Mouse (Mus musculus): ENCODE measurements at regions not wholly inside any gene's neighbourhood (a gene's known extent, or its start where the extent isn't known, plus 50 kb on each side); places are given as distances from the start of the nearest gene placed in this dataset.

DNA sequence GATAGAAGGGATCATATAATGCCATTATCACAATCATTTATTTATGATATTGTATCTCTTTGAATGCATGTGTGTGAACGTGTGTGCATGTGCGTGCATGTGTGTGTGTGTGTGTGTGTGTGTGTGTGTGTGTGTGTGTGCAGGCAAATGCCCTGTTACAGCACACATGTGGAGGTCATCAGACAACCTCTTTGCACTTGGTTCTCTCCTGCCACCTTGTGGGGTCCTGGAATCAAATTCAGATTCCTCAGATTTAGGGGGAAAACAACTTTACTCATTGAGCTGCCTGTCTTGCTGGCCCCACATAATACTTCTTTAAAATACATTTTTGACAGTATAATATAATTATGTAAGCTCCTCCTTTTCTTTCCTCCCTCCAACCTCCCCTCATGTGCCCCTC is 195.7 kb upstream of the Zic1 start:
- DNase-seq = no peak

DNA sequence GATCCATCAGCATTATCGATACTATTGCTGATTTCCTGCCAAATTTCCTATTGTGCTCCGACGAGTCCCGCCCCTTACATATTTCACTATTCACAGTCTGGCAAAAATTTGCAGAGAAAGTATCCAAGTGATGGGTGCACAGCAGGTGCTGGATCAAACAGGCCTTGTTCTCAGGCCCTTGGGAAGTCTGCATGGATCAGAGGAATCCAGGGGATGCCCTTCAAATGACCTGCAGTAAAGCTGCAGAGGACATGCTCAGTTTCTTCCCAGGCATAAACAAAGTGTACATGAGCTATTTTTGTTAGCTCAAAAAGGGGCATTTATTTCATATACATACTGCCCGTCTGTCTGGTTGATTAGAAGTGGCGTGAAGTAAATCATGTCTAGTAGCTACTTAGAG is 194.2 kb upstream of the Zic1 start:
- DNase-seq = no peak

DNA sequence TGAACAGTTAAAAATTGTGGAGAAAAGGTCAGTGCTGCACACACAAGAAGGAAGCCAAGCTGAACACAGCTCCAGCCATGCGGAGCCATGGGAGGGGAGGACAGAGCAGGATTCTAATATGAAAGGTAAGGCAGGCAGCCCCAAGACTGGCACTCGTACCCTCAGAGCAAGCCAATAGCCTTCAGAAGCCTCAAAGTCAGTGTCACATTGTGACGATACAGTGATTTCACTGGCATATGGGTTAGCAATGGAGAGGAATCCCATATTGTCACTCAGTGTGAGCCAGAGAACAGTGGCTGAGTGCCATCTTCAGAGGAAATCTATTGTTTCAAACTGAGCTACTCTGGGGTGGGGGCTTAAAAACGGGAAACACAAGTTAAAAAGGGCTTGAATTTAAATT is 181.4 kb upstream of the Zic1 start:
- DNase-seq = no peak

DNA sequence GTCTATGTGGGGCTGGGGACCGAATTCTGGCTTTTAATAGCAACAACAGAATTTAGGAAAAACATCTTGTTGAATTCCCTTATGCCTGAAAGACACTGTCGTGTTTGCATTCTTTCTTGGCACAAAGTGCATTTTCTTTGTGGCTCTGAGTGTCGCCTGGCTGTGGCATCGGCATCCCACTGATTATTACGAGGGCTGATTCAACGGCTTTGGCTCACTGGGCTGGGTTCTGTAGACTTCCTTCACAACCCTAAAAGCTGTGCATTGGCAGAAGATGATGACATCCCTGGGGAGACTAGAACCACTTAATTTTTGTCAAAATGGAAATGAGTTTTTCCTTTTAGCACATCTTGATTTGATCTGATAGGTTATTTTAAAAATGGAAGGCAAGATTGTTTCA is 179.8 kb upstream of the Zic1 start:
- DNase-seq = no peak

DNA sequence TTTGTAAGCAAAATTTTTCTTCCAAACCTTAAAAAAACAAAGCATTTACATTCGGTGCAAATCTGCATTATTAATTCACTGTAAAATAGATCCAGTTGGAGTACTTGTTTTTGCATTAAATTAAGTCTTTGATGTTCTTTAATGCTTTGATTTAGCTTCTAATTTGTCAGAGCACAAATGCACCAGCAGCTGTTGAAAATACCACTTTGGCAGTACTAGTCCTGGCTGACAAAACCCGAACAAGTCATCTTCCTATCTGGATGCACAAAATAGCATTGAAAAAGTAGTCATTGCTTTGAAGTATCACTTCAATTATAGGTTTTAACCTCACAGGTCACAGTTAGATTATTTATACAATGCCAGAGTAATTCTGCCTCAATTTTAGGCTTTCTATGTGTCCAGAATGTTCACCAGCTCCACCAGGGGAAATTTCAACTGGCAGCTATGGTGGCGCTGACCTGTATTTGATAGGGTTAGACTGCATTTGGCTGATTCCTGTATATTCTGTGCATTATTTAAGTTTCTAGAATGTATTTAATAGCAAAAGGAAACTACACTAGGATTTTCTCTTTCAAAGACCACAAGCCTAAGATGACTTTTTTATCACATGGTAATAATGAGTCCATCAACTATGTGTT is 163.3 kb upstream of the Zic1 start:
- DNase-seq = no peak

DNA sequence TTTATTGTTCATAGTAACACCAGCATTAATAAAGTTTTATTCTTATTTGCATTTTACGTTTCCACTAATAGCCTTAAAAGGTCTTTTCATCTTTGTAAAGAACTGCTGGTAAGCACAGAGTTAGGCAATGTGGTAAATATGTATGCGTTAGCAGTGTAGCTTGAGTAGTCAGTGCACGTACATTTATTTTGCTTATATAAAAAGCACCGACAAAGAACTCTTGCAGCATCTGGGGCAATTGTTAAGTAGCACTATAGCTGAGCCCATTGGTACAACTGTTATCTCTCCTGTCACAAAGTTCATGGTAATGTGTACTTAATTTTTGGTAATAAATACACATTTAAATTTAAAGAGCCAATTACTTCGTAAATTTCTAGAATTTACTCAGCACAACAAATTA is 162.8 kb upstream of the Zic1 start:
- DNase-seq = no peak

DNA sequence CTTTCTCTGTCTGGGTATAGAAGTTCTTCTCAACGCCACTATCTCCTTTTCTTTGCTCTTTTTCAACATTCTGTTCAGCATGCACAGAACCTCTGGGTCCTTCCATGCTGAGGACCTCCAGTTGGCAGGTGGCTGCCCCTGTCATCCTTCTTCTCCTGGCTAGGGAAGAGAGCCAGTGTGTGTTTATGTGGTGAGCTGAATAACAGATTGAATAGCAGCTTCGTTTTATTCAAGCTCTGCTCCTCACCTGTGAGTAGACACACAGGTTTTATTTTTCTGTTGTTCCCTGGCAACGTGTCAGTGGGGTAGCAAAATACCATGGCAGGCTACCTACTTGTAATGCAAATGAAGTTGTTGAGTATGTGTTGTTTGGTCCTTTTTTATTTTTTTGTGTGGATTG is 154.9 kb upstream of the Zic1 start:
- DNase-seq = no peak

DNA sequence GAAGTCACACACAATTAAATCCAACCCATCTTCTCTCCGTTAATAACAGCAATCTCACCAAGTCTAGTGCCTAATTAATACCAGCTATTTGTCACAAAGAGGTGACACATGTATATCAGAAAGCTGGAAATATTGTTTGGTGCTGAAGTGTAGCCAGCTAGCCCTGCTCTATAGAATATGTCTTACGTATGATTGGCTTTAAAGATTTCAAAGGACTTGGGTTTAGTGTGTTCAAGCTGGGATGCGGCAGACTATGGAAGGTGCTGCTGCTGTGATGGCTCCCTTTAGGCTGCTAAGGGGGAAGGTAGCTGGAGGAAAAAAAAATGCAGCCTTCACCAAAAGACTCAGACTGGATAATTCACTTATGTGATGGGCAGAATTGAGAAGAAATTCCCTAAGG is 144.1 kb upstream of the Zic1 start:
- DNase-seq = no peak

DNA sequence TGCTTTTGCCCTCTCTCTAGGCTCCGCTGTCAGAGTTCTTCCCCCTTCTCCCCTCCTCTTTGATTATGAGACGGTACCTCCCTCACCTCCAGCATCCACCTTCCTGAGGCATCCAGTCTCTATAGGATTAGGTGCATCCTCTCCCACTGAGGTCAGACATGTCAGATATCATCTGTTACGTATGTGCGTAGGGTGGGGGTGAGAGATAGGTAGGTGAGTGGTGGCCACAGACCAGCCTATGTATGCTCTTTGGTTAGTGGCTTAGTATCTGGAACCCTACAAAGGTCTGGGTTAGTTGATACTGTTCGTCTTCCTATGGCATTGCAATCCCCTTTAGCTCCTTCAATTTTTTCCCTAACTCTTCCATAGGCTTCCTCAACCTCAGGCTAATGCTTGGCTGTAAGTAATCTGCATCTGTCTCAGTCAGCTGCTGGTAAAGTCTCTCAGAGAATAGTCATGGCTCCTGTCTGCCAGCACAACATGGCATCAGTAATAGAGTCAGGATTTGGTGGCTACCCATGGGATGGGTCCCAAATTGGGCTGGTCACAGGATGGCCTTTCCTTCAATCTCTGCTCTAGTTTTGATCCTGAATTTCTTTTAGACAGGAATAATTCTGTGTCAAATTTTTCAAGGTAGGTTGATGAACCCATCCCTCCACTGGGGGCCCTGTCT is 138.2 kb upstream of the Zic1 start:
- no peak for DNase-seq

DNA sequence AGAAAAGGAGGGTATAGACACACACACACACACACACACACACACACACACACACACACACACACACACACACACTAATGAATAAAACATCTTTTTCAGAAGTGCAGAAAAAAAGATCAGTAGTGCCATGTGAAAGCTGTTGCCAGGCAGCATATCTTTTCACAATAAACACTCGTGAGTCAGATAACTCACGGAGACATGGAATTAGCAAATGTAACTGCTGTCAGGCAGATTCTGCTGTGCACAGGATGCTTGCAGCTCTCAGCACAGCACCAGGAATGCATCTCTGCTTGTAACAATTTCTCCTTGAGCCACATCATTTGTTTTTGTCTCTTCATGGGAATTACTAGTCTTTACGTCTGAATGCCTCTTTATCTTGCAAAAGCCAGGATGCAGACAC is 111.0 kb upstream of the Zic1 start:
- no peak for DNase-seq

DNA sequence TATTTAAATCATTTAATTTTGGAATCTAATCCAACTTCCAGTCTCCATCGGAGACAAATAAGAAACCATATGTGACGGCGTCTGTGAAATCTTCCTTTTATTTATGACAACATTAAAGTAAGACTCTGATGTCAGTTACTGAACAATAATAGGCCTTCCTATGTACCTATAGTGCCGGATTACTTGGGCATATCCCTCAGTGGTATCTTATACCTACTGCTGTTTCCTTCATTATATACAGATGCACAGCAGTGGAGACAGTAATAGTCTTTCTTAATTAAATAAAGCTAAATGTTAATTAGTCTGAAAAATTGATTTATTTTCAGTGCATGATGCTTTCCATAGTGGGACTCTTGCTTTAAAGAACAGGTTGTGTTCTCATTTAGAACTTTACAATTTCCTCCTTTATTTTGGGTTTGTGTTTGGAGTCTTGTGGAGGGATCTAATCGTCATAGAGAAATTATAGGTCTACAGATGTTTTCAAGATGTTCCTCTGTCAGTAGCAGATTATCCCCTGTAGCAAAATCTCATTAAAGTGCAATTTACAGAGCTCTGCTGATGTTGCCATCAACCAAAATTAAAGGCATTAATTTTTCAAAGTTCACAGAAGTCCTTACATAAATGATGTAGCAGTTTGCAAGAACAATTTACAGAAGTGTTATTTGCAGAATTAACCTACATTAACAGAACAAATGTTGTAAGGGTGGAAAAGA is 97.3 kb upstream of the Zic1 start:
- no peak for DNase-seq

DNA sequence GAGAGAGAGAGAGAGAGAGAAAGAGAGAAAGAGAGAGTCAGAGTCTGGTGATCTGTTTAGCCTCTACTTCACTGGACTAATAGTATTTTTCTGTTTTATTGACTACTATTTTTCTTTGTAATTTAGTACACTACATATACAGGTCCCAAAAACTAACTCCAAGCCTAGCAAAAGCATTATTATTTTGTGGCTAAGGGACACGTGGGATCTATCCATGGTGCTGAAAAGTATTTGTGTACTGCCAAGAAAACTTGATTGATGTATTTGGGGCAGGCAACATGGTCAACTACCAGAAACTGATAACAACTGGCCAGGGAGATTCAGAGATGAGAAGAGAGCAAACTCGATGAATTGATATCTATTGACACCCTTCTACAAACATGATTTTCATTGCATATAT is 94.3 kb upstream of the Zic1 start:
- no peak for DNase-seq

DNA sequence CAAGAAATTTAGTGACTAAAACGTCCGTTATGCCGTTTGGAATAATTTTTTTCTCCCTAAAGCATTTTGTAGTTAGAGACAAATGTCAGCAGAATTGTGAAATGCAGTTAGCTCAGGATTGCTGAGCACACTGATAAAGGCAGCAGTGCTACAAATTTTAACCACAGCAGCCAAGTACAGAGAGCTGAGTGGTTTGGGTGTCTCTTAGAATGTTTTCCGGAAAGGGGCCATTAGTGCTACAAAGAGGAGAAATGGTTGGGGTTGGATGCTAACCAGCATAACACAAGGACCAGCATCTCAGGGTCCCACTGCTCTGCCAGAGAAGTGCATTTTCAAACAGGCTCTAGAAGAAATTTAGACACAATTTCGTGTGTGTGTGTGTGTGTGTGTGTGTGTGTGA is 91.2 kb upstream of the Zic1 start:
- no peak for DNase-seq

DNA sequence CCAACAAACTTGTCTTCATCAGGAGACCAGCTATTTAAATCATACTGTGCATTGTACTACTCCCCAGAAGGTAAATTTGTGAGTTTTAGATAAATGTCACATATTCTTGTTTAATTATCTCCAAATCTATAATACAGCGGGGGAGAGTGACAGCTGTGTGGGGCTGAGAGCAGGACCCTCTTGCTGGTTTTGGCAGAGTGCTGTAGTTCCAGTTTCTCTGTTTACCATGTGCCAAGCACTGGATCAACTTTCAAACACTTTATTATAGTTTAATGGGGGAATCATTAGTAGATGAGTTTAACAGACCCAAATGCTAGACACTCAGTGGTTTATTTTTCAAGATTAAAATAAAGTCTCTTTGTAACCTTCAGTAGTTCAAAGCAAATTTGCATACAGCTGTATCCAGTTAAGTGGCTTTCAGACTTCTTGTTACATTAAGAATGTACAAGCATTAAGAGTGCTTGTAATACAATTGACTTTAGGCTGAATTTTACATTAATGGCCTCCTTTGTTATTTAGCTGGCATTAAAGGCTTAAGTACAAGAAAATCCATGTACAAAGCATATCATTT is 90.7 kb upstream of the Zic1 start:
- no peak for DNase-seq

DNA sequence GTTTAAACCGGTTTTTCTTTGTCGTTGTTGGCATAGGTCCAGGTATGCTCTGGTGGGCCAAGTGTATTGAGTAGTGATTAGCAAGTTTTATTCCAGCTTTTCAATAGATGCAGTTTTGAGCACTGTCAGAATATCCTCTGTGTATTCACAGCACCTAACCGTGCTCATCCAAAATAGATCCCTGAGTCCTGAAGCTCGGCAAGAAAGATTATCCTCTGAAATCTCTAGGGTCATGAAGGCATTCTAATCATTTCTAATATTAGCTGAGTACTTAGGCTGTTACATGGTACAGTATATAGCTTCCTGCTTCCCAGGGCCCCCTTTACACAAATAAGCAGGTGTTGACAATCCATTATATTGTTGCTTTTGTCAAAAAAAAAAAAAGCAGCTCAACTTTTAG is 73.5 kb upstream of the Zic1 start:
- no peak for DNase-seq
